Mouse (Mus musculus) left cerebral cortex, postnatal 10 days (tissue): Measurements from ENCODE around the gene Zfp141. TPM values are rescaled to one million over a fixed set of nuclear protein-coding genes. Genes with fewer than 3 reads are reported as not detected.

ENCODE experiments used
- DNase-seq, 2 experiments: peaks; one replicate each; pipeline ENCODE4 v3.0.0; 2021 to 2022; ENCODE audit warnings: low spot score in 2 of 2, mixed read lengths in 1 of 2; ENCODE audit errors: extremely low spot score in 1 of 2
- intact Hi-C: fragments of 180-260 bp; cut with DNase I; formaldehyde crosslinking; loops from one replicate; pipeline ENCODE4 v1.15.1; 2025
- total RNA-seq, 2 experiments: library from RNA; stranded (reverse); gene quantifications; 2 replicates each; pipeline ENCODE4 v1.2.3; 2021

Gene Zfp141
- 10 to 100 TPM; 15.4 to 16.2 TPM for total RNA-seq

GRCm38 (mm10) chr7:42505588-42505987 is at the start of gene Zfp141:
Gene Zfp141, minus strand, starts transcription at chr7:42505740.
- intact Hi-C loops, result loop anchor here (10.0 kb wide), 1 partner anchor 901 kb away; no protein-coding TSS in a partner anchor
- DNase-seq, result peak; percentile 88 to 91

GRCm38 (mm10) chr7:42551766-42552165 is 46.2 kb upstream of the Zfp141 start:
- intact Hi-C loops, result no loop called here
- no peak for DNase-seq

GRCm38 (mm10) chr7:42505186-42505585 is 354 bp downstream of the Zfp141 start:
- peak; percentile 11 to 23 for DNase-seq
- intact Hi-C loops, result loop anchor here (10.0 kb wide), 1 partner anchor 900 kb away; no protein-coding TSS in a partner anchor

- DNase-seq, result no peak
- intact Hi-C loops, result no loop called here
Measured at GRCm38 (mm10) chr7:42498248-42498647, 7.3 kb downstream of the Zfp141 start.

GRCm38 (mm10) chr7:42497356-42497755 is 8.2 kb downstream of the Zfp141 start:
- no peak for DNase-seq

GRCm38 (mm10) chr7:42496202-42496601 is 9.3 kb downstream of the Zfp141 start:
- intact Hi-C loops, result no loop called here
- no peak for DNase-seq

More at GRCm38 (mm10) chr7:42497356-42497755, 8.2 kb downstream of the Zfp141 start:
- intact Hi-C loops, result no loop called here

- no peak for DNase-seq
- intact Hi-C loops, result no loop called here
Measured at GRCm38 (mm10) chr7:42490859-42491258, 14.7 kb downstream of the Zfp141 start.

- DNase-seq, result no peak
- intact Hi-C loops, result no loop called here
Measured at GRCm38 (mm10) chr7:42490358-42490757, 15.2 kb downstream of the Zfp141 start.

- intact Hi-C loops, result no loop called here
- DNase-seq, result no peak
Measured at GRCm38 (mm10) chr7:42454640-42455039, 50.9 kb downstream of the Zfp141 start.

- no peak for DNase-seq
- intact Hi-C loops, result no loop called here
Measured at GRCm38 (mm10) chr7:42450618-42451017, 54.9 kb downstream of the Zfp141 start.

GRCm38 (mm10) chr7:42447850-42448249 is 57.7 kb downstream of the Zfp141 start, which contains the start of gene 4933421I07Rik:
Gene 4933421I07Rik, minus strand, starts transcription at chr7:42448120.
- intact Hi-C loops, result no loop called here
- no peak for DNase-seq

GRCm38 (mm10) chr7:42447352-42447751 is 58.2 kb downstream of the Zfp141 start:
- no peak for DNase-seq
- intact Hi-C loops, result no loop called here

Other genes starting within 250 kb of the Zfp141 start
- gene Vmn2r61, start 245.7 kb downstream of the Zfp141 start, total RNA-seq, result not detected
- not detected for gene 4933421I07Rik, start 57.6 kb downstream of the Zfp141 start, total RNA-seq
- not detected for gene Gm21028, start 72.8 kb upstream of the Zfp141 start, total RNA-seq
- 1 to 10 TPM; 2.8 to 3.5 TPM for gene Zfp977, start 86.8 kb upstream of the Zfp141 start, total RNA-seq
- gene Zfp976, start 136.8 kb upstream of the Zfp141 start, total RNA-seq, result 1 to 10 TPM; 3.5 to 4.0 TPM
- gene Zfp975, start 187.0 kb upstream of the Zfp141 start, total RNA-seq, result 1 to 10 TPM; 5.0 to 6.2 TPM
- not detected for gene Gm17067, start 221.3 kb upstream of the Zfp141 start, total RNA-seq